Mouse (Mus musculus): Measurements from ENCODE around the gene Zzef1. TPM values are rescaled to one million over a fixed set of nuclear protein-coding genes. Genes with fewer than 3 reads are reported as not detected.
"Not testable (repeated sequence)": the region's sequence is repeated elsewhere in the genome, so short reads cannot be mapped to it uniquely, and the experiment has no call there.

Zzef1 gene
- polyA plus RNA-seq, 1 experiment, result 8.1 TPM

GRCm38 (mm10) chr11:72770816-72771215 is 25.2 kb upstream of the Zzef1 start:
- peaks cover 3% of the 10 kb centered on the region for H3K36me3 ChIP-seq (ENCODE audit: control insufficient read depth, insufficient read depth)
- H3K79me2 ChIP-seq (ENCODE audit: control insufficient read depth, insufficient read depth), result no peaks in the 10 kb centered on the region
- peak; percentile 34 for TF ChIP-seq POLR2AphosphoS2 (IDR thresholded peaks at IDR 0.05; ENCODE audit: insufficient read length, low read depth)
- TF ChIP-seq TCF3 (IDR thresholded peaks at IDR 0.05; ENCODE audit: insufficient read length, low read depth), result no peak
- H3ac ChIP-seq (ENCODE audit: control insufficient read depth, insufficient read length), result no peak overlapping the region
- no peaks in the 10 kb centered on the region for H3K27me3 ChIP-seq (ENCODE audit: control insufficient read depth, insufficient read depth, insufficient read length)
- no peak overlapping the region for H3K4me2 ChIP-seq (ENCODE audit: low read depth)
- no peak overlapping the region for H3K4me3 ChIP-seq

GRCm38 (mm10) chr11:72771461-72771860 is 24.6 kb upstream of the Zzef1 start:
- no peak overlapping the region for H3K4me3 ChIP-seq
- peak; percentile 78 for TF ChIP-seq USF1 (IDR thresholded peaks at IDR 0.05; ENCODE audit: low read depth)
- peak in 2 of 3 experiments; percentile 40 to 66 for TF ChIP-seq MYOG (IDR thresholded peaks at IDR 0.05; ENCODE audit: control insufficient read depth in 1 of 3, insufficient read depth in 1 of 3, insufficient read length in 2 of 3, low read depth in 2 of 3)
- TF ChIP-seq SRF (IDR thresholded peaks at IDR 0.05; ENCODE audit: control insufficient read depth, insufficient read length, low read depth), result no peak
- TF ChIP-seq MYOD1 (IDR thresholded peaks at IDR 0.05; ENCODE audit: control insufficient read depth in 1 of 3, insufficient read length in 2 of 3, low read depth in 2 of 3), result peak in 2 of 3 experiments; percentile 51 to 59
- no peak for TF ChIP-seq POLR2A (IDR thresholded peaks at IDR 0.05; ENCODE audit: insufficient read length, low read depth)
- TF ChIP-seq POLR2AphosphoS2 (IDR thresholded peaks at IDR 0.05; ENCODE audit: insufficient read length, low read depth), result peak; percentile 52
- no peaks in the 10 kb centered on the region for H3K27me3 ChIP-seq (ENCODE audit: control insufficient read depth, insufficient read depth, insufficient read length)

GRCm38 (mm10) chr11:72772611-72773010 is 23.4 kb upstream of the Zzef1 start:
- H3K36me3 ChIP-seq (ENCODE audit: control insufficient read depth, insufficient read depth); H3K4me3 ChIP-seq; H3ac ChIP-seq (ENCODE audit: control insufficient read depth, insufficient read length); H3K79me2 ChIP-seq (ENCODE audit: control insufficient read depth, insufficient read depth); H3K4me2 ChIP-seq (ENCODE audit: low read depth); H3K27me3 ChIP-seq (ENCODE audit: control insufficient read depth, insufficient read depth, insufficient read length): not testable (repeated sequence)

More at GRCm38 (mm10) chr11:72771461-72771860, 24.6 kb upstream of the Zzef1 start:
- Histone ChIP-seq H3K4me2 (ENCODE audit: low read depth) (no peak overlapping the region), H3K36me3 (ENCODE audit: control insufficient read depth, insufficient read depth) (peaks cover 3% of the 10 kb centered on the region), H3K79me2 (ENCODE audit: control insufficient read depth, insufficient read depth) (no peaks in the 10 kb centered on the region), H3ac (ENCODE audit: control insufficient read depth, insufficient read length) (no peak overlapping the region)

GRCm38 (mm10) chr11:72778957-72779356 is 17.1 kb upstream of the Zzef1 start:
- no peak overlapping the region for H3K4me3 ChIP-seq
- TF ChIP-seq REST (IDR thresholded peaks at IDR 0.05; ENCODE audit: insufficient read depth, insufficient read length) (no peak), E2F4 (IDR thresholded peaks at IDR 0.05; ENCODE audit: insufficient read depth) (no peak), CEBPB (IDR thresholded peaks at IDR 0.05; ENCODE audit: insufficient read depth, poor library complexity, severe bottlenecking) (no peak), TCF12 (IDR thresholded peaks at IDR 0.05; ENCODE audit: insufficient read depth, poor library complexity, severe bottlenecking) (no peak), MYOD1 (IDR thresholded peaks at IDR 0.05; ENCODE audit: control insufficient read depth in 1 of 3, insufficient read length in 2 of 3, low read depth in 2 of 3) (no peak), POLR2AphosphoS2 (IDR thresholded peaks at IDR 0.05; ENCODE audit: insufficient read length, low read depth) (no peak), TCF3 (IDR thresholded peaks at IDR 0.05; ENCODE audit: insufficient read length, low read depth) (no peak), MYOG (IDR thresholded peaks at IDR 0.05; ENCODE audit: control insufficient read depth in 1 of 3, insufficient read depth in 1 of 3, insufficient read length in 2 of 3, low read depth in 2 of 3) (no peak), SRF (IDR thresholded peaks at IDR 0.05; ENCODE audit: control insufficient read depth, insufficient read length, low read depth) (no peak)
- no peaks in the 10 kb centered on the region for H3K36me3 ChIP-seq (ENCODE audit: control insufficient read depth, insufficient read depth)
- H3K79me2 ChIP-seq (ENCODE audit: control insufficient read depth, insufficient read depth), result no peaks in the 10 kb centered on the region
- H3K27me3 ChIP-seq (ENCODE audit: control insufficient read depth, insufficient read depth, insufficient read length), result no peaks in the 10 kb centered on the region
- H3K4me2 ChIP-seq (ENCODE audit: low read depth), result no peak overlapping the region
- H3ac ChIP-seq (ENCODE audit: control insufficient read depth, insufficient read length), result no peak overlapping the region

- no peak overlapping the region for H3K4me3 ChIP-seq
- TF ChIP-seq USF1 (IDR thresholded peaks at IDR 0.05; ENCODE audit: low read depth) (no peak), POLR2AphosphoS2 (IDR thresholded peaks at IDR 0.05; ENCODE audit: insufficient read length, low read depth) (no peak), TCF12 (IDR thresholded peaks at IDR 0.05; ENCODE audit: insufficient read depth, poor library complexity, severe bottlenecking) (no peak), TCF3 (IDR thresholded peaks at IDR 0.05; ENCODE audit: insufficient read length, low read depth) (no peak), CEBPB (IDR thresholded peaks at IDR 0.05; ENCODE audit: insufficient read depth, poor library complexity, severe bottlenecking) (no peak), E2F4 (IDR thresholded peaks at IDR 0.05; ENCODE audit: insufficient read depth) (no peak), POLR2A (IDR thresholded peaks at IDR 0.05; ENCODE audit: insufficient read length, low read depth) (no peak), MYOG (IDR thresholded peaks at IDR 0.05; ENCODE audit: control insufficient read depth in 1 of 3, insufficient read depth in 1 of 3, insufficient read length in 2 of 3, low read depth in 2 of 3) (no peak), MYOD1 (IDR thresholded peaks at IDR 0.05; ENCODE audit: control insufficient read depth in 1 of 3, insufficient read length in 2 of 3, low read depth in 2 of 3) (no peak), MAX (IDR thresholded peaks at IDR 0.05; ENCODE audit: low read depth) (no peak), SRF (IDR thresholded peaks at IDR 0.05; ENCODE audit: control insufficient read depth, insufficient read length, low read depth) (no peak), REST (IDR thresholded peaks at IDR 0.05; ENCODE audit: insufficient read depth, insufficient read length) (no peak)
- no peaks in the 10 kb centered on the region for H3K79me2 ChIP-seq (ENCODE audit: control insufficient read depth, insufficient read depth)
- H3K4me2 ChIP-seq (ENCODE audit: low read depth), result no peak overlapping the region
- no peak overlapping the region for H3ac ChIP-seq (ENCODE audit: control insufficient read depth, insufficient read length)
- H3K36me3 ChIP-seq (ENCODE audit: control insufficient read depth, insufficient read depth), result no peaks in the 10 kb centered on the region
- no peaks in the 10 kb centered on the region for H3K27me3 ChIP-seq (ENCODE audit: control insufficient read depth, insufficient read depth, insufficient read length)
Observed at GRCm38 (mm10) chr11:72782103-72782502, 13.9 kb upstream of the Zzef1 start.

Measured in myocyte (in vitro differentiated cells).